Mouse (Mus musculus): ENCODE measurements at regions not wholly inside any gene's neighbourhood (a gene's known extent, or its start where the extent isn't known, plus 50 kb on each side); places are given as distances from the start of the nearest gene placed in this dataset.

DNA sequence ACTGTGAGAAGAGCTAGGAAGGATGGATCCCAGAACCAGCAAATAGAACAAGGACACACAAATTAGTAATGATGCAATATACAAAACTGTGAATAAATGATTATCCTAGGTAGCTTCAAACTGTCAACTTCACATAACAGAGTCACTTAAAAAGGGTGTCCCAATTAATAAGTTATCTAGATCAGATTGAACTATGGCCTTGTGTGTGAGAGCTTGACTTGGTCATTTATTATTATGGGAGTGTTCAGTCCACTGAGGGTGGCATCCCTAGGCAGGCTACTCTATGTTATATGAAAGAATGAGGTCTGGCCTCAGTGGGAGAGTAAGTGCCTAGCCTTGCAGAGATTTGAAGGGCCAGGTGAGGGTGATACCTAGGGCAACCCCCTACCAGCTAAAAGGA is 104.4 kb upstream of the Chl1 start:
- no peak for DNase-seq (ENCODE audit: extremely low spot score)

GRCm38 (mm10) chr6:103414888-103415287 is 95.5 kb upstream of the Chl1 start:
- DNase-seq (ENCODE audit: extremely low spot score), result no peak

GRCm38 (mm10) chr6:103421013-103421933 is 89.1 kb upstream of the Chl1 start:
- DNase-seq (ENCODE audit: extremely low spot score), result no peak

- no peak for DNase-seq (ENCODE audit: extremely low spot score)
Measured at GRCm38 (mm10) chr6:103430933-103431594, 79.3 kb upstream of the Chl1 start.

DNA sequence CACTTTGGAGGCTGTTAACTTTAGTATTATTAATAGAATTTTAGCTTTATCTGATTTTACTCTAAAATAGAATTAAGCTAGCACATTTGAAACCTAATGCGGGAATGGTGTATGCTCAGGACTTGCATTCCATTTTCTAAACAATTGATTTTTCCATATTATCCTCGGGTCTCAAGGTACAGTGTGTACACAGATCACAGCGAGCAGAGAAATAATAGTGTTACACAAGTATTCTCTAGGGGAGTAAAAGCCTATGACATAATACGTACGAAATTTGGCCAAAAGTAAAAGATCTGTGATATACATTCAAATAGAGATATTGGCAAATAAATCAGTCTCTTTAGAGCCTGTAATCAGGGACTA is 78.8 kb upstream of the Chl1 start:
- DNase-seq (ENCODE audit: extremely low spot score), result no peak

Data from embryo, embryonic 9.5 days (tissue).